Mouse (Mus musculus) lung, postnatal 0 days (tissue): ENCODE measurements around the gene Psmf1. TPM values are rescaled to one million over a fixed set of nuclear protein-coding genes. Genes with fewer than 3 reads are reported as not detected.

Source experiments
- ATAC-seq: fragments of 200-750 bp; cut with Nextera tagmentation; 2 replicates; pipeline ENCODE4 v1.8.0; 2017; ENCODE audit warnings: moderate library complexity
- DNase-seq: peaks from one replicate; pipeline ENCODE4 v3.0.0-alpha.2; 2016; ENCODE audit warnings: low spot score
- H3K27ac ChIP-seq: fragments of 300-500 bp; sonication (generic); 2 replicates; pipeline ENCODE4 v1.5.1; 2014; ENCODE audit warnings: antibody characterized with exemption, mild to moderate bottlenecking, low read length, mixed read lengths
- H3K27me3 ChIP-seq: fragments of 300-500 bp; sonication (generic); replicated peaks from 2 replicates; pipeline ENCODE4 v1.6.1; 2014; ENCODE audit warnings: low read length, mixed read lengths; ENCODE audit not compliant: insufficient read depth
- H3K36me3 ChIP-seq: fragments of 300-500 bp; sonication (generic); 2 replicates; pipeline ENCODE4 v1.6.1; 2014; ENCODE audit warnings: low read length, mixed read lengths; ENCODE audit not compliant: insufficient read depth
- H3K4me1 ChIP-seq: fragments of 300-500 bp; sonication (generic); 2 replicates; pipeline ENCODE4 v1.6.1; 2014; ENCODE audit warnings: antibody characterized with exemption, low read depth, low read length, mixed read lengths; ENCODE audit not compliant: insufficient read depth
- H3K4me2 ChIP-seq: fragments of 300-500 bp; sonication (generic); replicated peaks from 2 replicates; pipeline ENCODE4 v1.6.1; 2014; ENCODE audit warnings: low read depth, mild to moderate bottlenecking, low read length, moderate library complexity, mixed read lengths
- H3K4me3 ChIP-seq: fragments of 300-500 bp; sonication (generic); 2 replicates; pipeline ENCODE4 v1.5.1; 2014; ENCODE audit warnings: low read depth, low read length
- H3K9ac ChIP-seq: fragments of 300-500 bp; sonication (generic); replicated peaks from 2 replicates; pipeline ENCODE4 v1.6.1; 2014; ENCODE audit warnings: low read depth, mild to moderate bottlenecking
- H3K9me3 ChIP-seq: fragments of 300-500 bp; sonication (generic); 2 replicates; pipeline ENCODE4 v1.6.1; 2016; ENCODE audit warnings: low read length, mixed read lengths
- CTCF ChIP-seq: IDR thresholded peaks from 2 replicates; pipeline ENCODE4 v1.5.1; 2016; ENCODE audit warnings: antibody characterized with exemption, mild to moderate bottlenecking
- EP300 ChIP-seq: IDR thresholded peaks from 2 replicates; pipeline ENCODE4 v1.6.1; 2016; ENCODE audit warnings: antibody characterized with exemption, mild to moderate bottlenecking, control low read depth
- WGBS: fragments of 180-500 bp; shearing (Covaris S2); extraction: QIAGEN DNeasy Blood & Tissue Kit; methylation state at CpG from one replicate; pipeline ENCODE4 v1.1.7; 2014; 5-methylcytosine and 5-hydroxymethylcytosine counted together
- polyA plus RNA-seq: library from polyadenylated mRNA; unstranded; fragments of >200 nt; fragmentation: Nextera tagmentation; extraction: Ambion mirVana; gene quantifications from 2 replicates; pipeline ENCODE4 v1.2.1, GENCODE M21; 2015

The Psmf1 gene
- polyA plus RNA-seq, 1 experiment from 2014 or later, result 38.5 TPM

DNA sequence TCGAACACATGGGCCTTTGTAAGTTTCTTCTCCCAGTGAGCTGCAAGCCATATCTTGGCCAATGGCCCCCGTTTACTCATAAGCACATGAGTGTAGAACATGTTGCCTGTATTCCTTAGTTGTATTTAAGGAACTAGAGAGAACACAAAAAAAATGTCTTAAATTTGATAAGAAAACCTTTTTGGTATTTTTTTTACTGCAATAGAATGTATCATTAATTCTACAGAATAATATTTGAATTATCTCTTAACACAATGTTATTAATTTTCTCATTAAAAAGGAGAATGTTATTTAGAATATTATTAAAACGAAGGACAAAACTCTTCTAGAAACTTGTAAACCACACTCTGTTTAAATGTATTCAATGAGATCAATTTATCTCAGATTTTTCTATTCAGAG, 75.6 kb downstream of the Psmf1 start, which contains the start of gene Rad21l:
Gene Rad21l, minus strand, starts transcription at position 101 of the 400 bp plus-strand sequence.
- no peak within 1 kb of the TSS for H3K4me2 ChIP-seq
- TF ChIP-seq EP300, result no peak
- TF ChIP-seq CTCF, result no peak
- 62% methylated on average over 3 of the region's 3 CpGs for WGBS
- DNase-seq, result no peak
- no peaks in the 10 kb centered on the region for H3K9me3 ChIP-seq
- H3K4me3 ChIP-seq, result no peak within 1 kb of the TSS
- H3K27me3 ChIP-seq, result no peaks in the 10 kb centered on the region
- no peak within 1 kb of the TSS for H3K27ac ChIP-seq
- H3K9ac ChIP-seq, result no peak within 1 kb of the TSS
- ATAC-seq, result no peak
- no peaks in the 10 kb centered on the region for H3K36me3 ChIP-seq
- H3K4me1 ChIP-seq, result no peaks in the 10 kb centered on the region

Other genes with a start within 250 kb of the Psmf1 start
- 686 and 696 TPM in 2 replicates for gene Fkbp1a, start 201.7 kb downstream of the Psmf1 start, polyA plus RNA-seq
- 1.6 and 2.5 TPM in 2 replicates for gene Sdcbp2, start 171.6 kb downstream of the Psmf1 start, polyA plus RNA-seq
- 0.17 and 0.18 TPM in 2 replicates for gene Snph, start 111.6 kb downstream of the Psmf1 start, polyA plus RNA-seq
- gene Rad21l, start 75.7 kb downstream of the Psmf1 start, polyA plus RNA-seq, result not detected in 2 replicates
- 0.57 and 0.63 TPM in 2 replicates for gene Tmem74b, start 42.2 kb downstream of the Psmf1 start, polyA plus RNA-seq
- 1.7 and 2.6 TPM in 2 replicates for gene Rspo4, start 98.7 kb upstream of the Psmf1 start, polyA plus RNA-seq
- gene Angpt4, start 167.0 kb upstream of the Psmf1 start, polyA plus RNA-seq, result 0.11 and 0.13 TPM in 2 replicates
- 34.8 and 36.3 TPM in 2 replicates for gene Fam110a, start 236.0 kb upstream of the Psmf1 start, polyA plus RNA-seq